Mouse (Mus musculus): ENCODE measurements around the gene Hemgn. TPM values are rescaled to one million over a fixed set of nuclear protein-coding genes. Genes with fewer than 3 reads are reported as not detected.

Hemgn gene
- polyA plus RNA-seq, 1 experiment = not detected

- no peaks in the 10 kb centered on the region for H3K27me3 ChIP-seq (ENCODE audit: control insufficient read depth, insufficient read depth, insufficient read length)
- H3ac ChIP-seq (ENCODE audit: control insufficient read depth, insufficient read length, low read depth) = peak overlapping the region; percentile 47
- H3K36me3 ChIP-seq (ENCODE audit: control insufficient read depth, insufficient read depth) = peaks cover 20% of the 10 kb centered on the region
- peaks cover 28% of the 10 kb centered on the region for H3K79me3 ChIP-seq (ENCODE audit: low read depth)
- peaks cover 39% of the 10 kb centered on the region for H3K79me2 ChIP-seq (ENCODE audit: control insufficient read depth, insufficient read depth)
- TF ChIP-seq FOSL1 (IDR thresholded peaks at IDR 0.05; ENCODE audit: insufficient read depth, low read length, poor library complexity, severe bottlenecking) = no peak
- no peak for TF ChIP-seq MYOD1 (IDR thresholded peaks at IDR 0.05; ENCODE audit: control insufficient read depth, insufficient read length, low read depth)
- TF ChIP-seq CTCF (IDR thresholded peaks at IDR 0.05; ENCODE audit: control insufficient read depth, insufficient read depth, insufficient read length) = no peak
- no peak for TF ChIP-seq MYOG (IDR thresholded peaks at IDR 0.05; ENCODE audit: control insufficient read depth, extremely low read depth, insufficient read length)
- no peak for TF ChIP-seq USF1 (IDR thresholded peaks at IDR 0.05; ENCODE audit: low read depth)
- H3K4me3 ChIP-seq (ENCODE audit: insufficient read depth, poor library complexity, severe bottlenecking) = no peak overlapping the region
These were observed 36.8 kb upstream of the Hemgn start for GRCm38 (mm10) chr4:46450020-46450518.

- Histone ChIP-seq H3K79me2 (ENCODE audit: control insufficient read depth, insufficient read depth) (peaks cover 27% of the 10 kb centered on the region), H3K36me3 (ENCODE audit: control insufficient read depth, insufficient read depth) (peaks cover 9% of the 10 kb centered on the region), H3K4me3 (ENCODE audit: insufficient read depth, poor library complexity, severe bottlenecking) (no peak overlapping the region), H3K79me3 (ENCODE audit: low read depth) (peaks cover 17% of the 10 kb centered on the region), H3ac (ENCODE audit: control insufficient read depth, insufficient read length, low read depth) (no peak overlapping the region), H3K27me3 (ENCODE audit: control insufficient read depth, insufficient read depth, insufficient read length) (no peaks in the 10 kb centered on the region)
- no peak for TF ChIP-seq CEBPB (IDR thresholded peaks at IDR 0.05; ENCODE audit: low read depth)
- TF ChIP-seq MYOG (IDR thresholded peaks at IDR 0.05; ENCODE audit: control insufficient read depth, extremely low read depth, insufficient read length) = no peak
- no peak for TF ChIP-seq MAX (IDR thresholded peaks at IDR 0.05)
- no peak for TF ChIP-seq CTCF (IDR thresholded peaks at IDR 0.05; ENCODE audit: control insufficient read depth, insufficient read depth, insufficient read length)
- TF ChIP-seq MYOD1 (IDR thresholded peaks at IDR 0.05; ENCODE audit: control insufficient read depth, insufficient read length, low read depth) = no peak
- TF ChIP-seq FOSL1 (IDR thresholded peaks at IDR 0.05; ENCODE audit: insufficient read depth, low read length, poor library complexity, severe bottlenecking) = no peak
- TF ChIP-seq USF1 (IDR thresholded peaks at IDR 0.05; ENCODE audit: low read depth) = no peak
These were observed 35.6 kb upstream of the Hemgn start for GRCm38 (mm10) chr4:46448886-46449285.

- no peak overlapping the region for H3ac ChIP-seq (ENCODE audit: control insufficient read depth, insufficient read length, low read depth)
- peaks cover 13% of the 10 kb centered on the region for H3K79me2 ChIP-seq (ENCODE audit: control insufficient read depth, insufficient read depth)
- peaks cover 5% of the 10 kb centered on the region for H3K27me3 ChIP-seq (ENCODE audit: control insufficient read depth, insufficient read depth, insufficient read length)
- peaks cover 2% of the 10 kb centered on the region for H3K79me3 ChIP-seq (ENCODE audit: low read depth)
- TF ChIP-seq MYOG (IDR thresholded peaks at IDR 0.05; ENCODE audit: control insufficient read depth, extremely low read depth, insufficient read length) (no peak), MAX (IDR thresholded peaks at IDR 0.05) (no peak), USF1 (IDR thresholded peaks at IDR 0.05; ENCODE audit: low read depth) (no peak), FOSL1 (IDR thresholded peaks at IDR 0.05; ENCODE audit: insufficient read depth, low read length, poor library complexity, severe bottlenecking) (no peak), CEBPB (IDR thresholded peaks at IDR 0.05; ENCODE audit: low read depth) (no peak), CTCF (IDR thresholded peaks at IDR 0.05; ENCODE audit: control insufficient read depth, insufficient read depth, insufficient read length) (no peak), MYOD1 (IDR thresholded peaks at IDR 0.05; ENCODE audit: control insufficient read depth, insufficient read length, low read depth) (no peak)
- peaks cover 1% of the 10 kb centered on the region for H3K36me3 ChIP-seq (ENCODE audit: control insufficient read depth, insufficient read depth)
- no peak overlapping the region for H3K4me3 ChIP-seq (ENCODE audit: insufficient read depth, poor library complexity, severe bottlenecking)
These were observed 34.2 kb upstream of the Hemgn start for GRCm38 (mm10) chr4:46447461-46447860.

- peaks cover 11% of the 10 kb centered on the region for H3K27me3 ChIP-seq (ENCODE audit: control insufficient read depth, insufficient read depth, insufficient read length)
- no peak overlapping the region for H3ac ChIP-seq (ENCODE audit: control insufficient read depth, insufficient read length, low read depth)
- H3K79me3 ChIP-seq (ENCODE audit: low read depth) = no peaks in the 10 kb centered on the region
- no peaks in the 10 kb centered on the region for H3K79me2 ChIP-seq (ENCODE audit: control insufficient read depth, insufficient read depth)
- no peak for TF ChIP-seq CEBPB (IDR thresholded peaks at IDR 0.05; ENCODE audit: low read depth)
- no peak for TF ChIP-seq MAX (IDR thresholded peaks at IDR 0.05)
- TF ChIP-seq USF1 (IDR thresholded peaks at IDR 0.05; ENCODE audit: low read depth) = no peak
- no peak for TF ChIP-seq MYOG (IDR thresholded peaks at IDR 0.05; ENCODE audit: control insufficient read depth, extremely low read depth, insufficient read length)
- TF ChIP-seq FOSL1 (IDR thresholded peaks at IDR 0.05; ENCODE audit: insufficient read depth, low read length, poor library complexity, severe bottlenecking) = no peak
- TF ChIP-seq MYOD1 (IDR thresholded peaks at IDR 0.05; ENCODE audit: control insufficient read depth, insufficient read length, low read depth) = no peak
- H3K36me3 ChIP-seq (ENCODE audit: control insufficient read depth, insufficient read depth) = no peaks in the 10 kb centered on the region
- H3K4me3 ChIP-seq (ENCODE audit: insufficient read depth, poor library complexity, severe bottlenecking) = no peak overlapping the region
These were observed 32.1 kb upstream of the Hemgn start for GRCm38 (mm10) chr4:46445237-46445945.

GRCm38 (mm10) chr4:46442501-46442900 is 29.2 kb upstream of the Hemgn start:
- Histone ChIP-seq H3K79me3 (ENCODE audit: low read depth) (no peaks in the 10 kb centered on the region), H3K79me2 (ENCODE audit: control insufficient read depth, insufficient read depth) (no peaks in the 10 kb centered on the region), H3K4me3 (ENCODE audit: insufficient read depth, poor library complexity, severe bottlenecking) (no peak overlapping the region), H3K27me3 (ENCODE audit: control insufficient read depth, insufficient read depth, insufficient read length) (peaks cover 22% of the 10 kb centered on the region), H3ac (ENCODE audit: control insufficient read depth, insufficient read length, low read depth) (no peak overlapping the region), H3K36me3 (ENCODE audit: control insufficient read depth, insufficient read depth) (no peaks in the 10 kb centered on the region)
- TF ChIP-seq MYOG (IDR thresholded peaks at IDR 0.05; ENCODE audit: control insufficient read depth, extremely low read depth, insufficient read length) (no peak), FOSL1 (IDR thresholded peaks at IDR 0.05; ENCODE audit: insufficient read depth, low read length, poor library complexity, severe bottlenecking) (no peak), CEBPB (IDR thresholded peaks at IDR 0.05; ENCODE audit: low read depth) (no peak), USF1 (IDR thresholded peaks at IDR 0.05; ENCODE audit: low read depth) (no peak), MYOD1 (IDR thresholded peaks at IDR 0.05; ENCODE audit: control insufficient read depth, insufficient read length, low read depth) (no peak), MAX (IDR thresholded peaks at IDR 0.05) (no peak), CTCF (IDR thresholded peaks at IDR 0.05; ENCODE audit: control insufficient read depth, insufficient read depth, insufficient read length) (no peak)

All from C2C12 (cell line).